ENCODE assay signal across 37 mouse cellular contexts in genomic region chr6:124282731-124283130, GRCm38 (mm10). TPM values are rescaled to one million over a fixed set of nuclear protein-coding genes. Genes with fewer than 3 reads are reported as not detected.
"Had no signal": no experiment of that assay in that cellular context is flagged by ENCODE, and none has a peak within 500 bp of the region (broad histone marks: within the 10 kb centered on the region; RNA-seq: fewer than 3 reads in every experiment).

No protein-coding gene starts in this region.

- H3K4me2 ChIP-seq: heart, embryonic 12.5 days; hindbrain, embryonic 12.5 days; hindbrain, embryonic 14.5 days; intestine, embryonic 15.5 days; limb, embryonic 13.5 days; limb, embryonic 15.5 days; liver, embryonic 12.5 days had no signal

- H3K27me3 ChIP-seq: heart, embryonic 12.5 days; hindbrain, embryonic 12.5 days; intestine, embryonic 15.5 days; limb, embryonic 13.5 days; limb, embryonic 15.5 days; liver, embryonic 12.5 days had no signal

- DNase-seq: gastrocnemius, postnatal 14 days; gastrocnemius, postnatal 36 days; heart, postnatal 10 days; heart, postnatal 4 days; kidney, adult 18-20 months; kidney, adult 8-10 months; kidney, postnatal 10 days; kidney, postnatal 25 days; kidney, postnatal 4 days; left cerebral cortex, postnatal 4 days had no signal

- H3K4me3 ChIP-seq: heart, embryonic 10.5 days; heart, embryonic 12.5 days; hindbrain, embryonic 10.5 days; hindbrain, embryonic 12.5 days; intestine, embryonic 15.5 days; layer of hippocampus, adult 2 months; limb, embryonic 13.5 days; limb, embryonic 15.5 days; liver, embryonic 12.5 days had no signal

- H3K9ac ChIP-seq: heart, embryonic 12.5 days; hindbrain, embryonic 12.5 days; hindbrain, embryonic 14.5 days; intestine, embryonic 15.5 days; limb, embryonic 13.5 days; limb, embryonic 15.5 days; liver, embryonic 12.5 days had no signal

- H3K9me3 ChIP-seq: heart, embryonic 10.5 days; heart, embryonic 12.5 days; hindbrain, embryonic 12.5 days; intestine, embryonic 15.5 days; limb, embryonic 13.5 days; limb, embryonic 15.5 days; liver, embryonic 12.5 days had no signal

- H3K36me3 ChIP-seq: heart, embryonic 10.5 days; heart, embryonic 12.5 days; hindbrain, embryonic 10.5 days; hindbrain, embryonic 12.5 days; intestine, embryonic 15.5 days; limb, embryonic 13.5 days; limb, embryonic 15.5 days; liver, embryonic 12.5 days had no signal

- H3K4me1 ChIP-seq: heart, embryonic 10.5 days; heart, embryonic 12.5 days; hindbrain, embryonic 10.5 days; hindbrain, embryonic 12.5 days; intestine, embryonic 15.5 days; limb, embryonic 13.5 days; limb, embryonic 15.5 days; liver, embryonic 12.5 days had no signal

- H3K27ac ChIP-seq: heart, embryonic 10.5 days; hindbrain, embryonic 10.5 days; hindbrain, embryonic 12.5 days; hindbrain, embryonic 14.5 days; intestine, embryonic 15.5 days; layer of hippocampus, adult 2 months; limb, embryonic 13.5 days; limb, embryonic 15.5 days; liver, embryonic 12.5 days had no signal

- ATAC-seq: hindbrain, embryonic 16.5 days; inflammation-experienced regulatory T-cells, adult 6 months; intestine, embryonic 15.5 days; intestine, postnatal 0 days; liver, embryonic 12.5 days had no signal

RNA-seq across cellular contexts. Expression of gene Cd163, which starts 21.7 kb away (rescaled TPM):
- polyA plus RNA-seq: heart, embryonic 10.5 days; heart, embryonic 12.5 days; hindbrain, embryonic 10.5 days; inflammation-experienced regulatory T-cells, adult 6 months; limb, embryonic 11.5 days; limb, embryonic 13.5 days had no signal

RNA-seq across cellular contexts. Expression of gene Vmn2r27, which starts 51.1 kb away (rescaled TPM):
- total RNA-seq: gastrocnemius, adult 8-10 months; gastrocnemius, postnatal 14 days; gastrocnemius, postnatal 36 days; heart, adult 8-10 months; heart, postnatal 10 days; heart, postnatal 25 days; heart, postnatal 4 days; layer of hippocampus, adult 2 months; layer of hippocampus, postnatal 10 days; layer of hippocampus, postnatal 25 days; left cerebral cortex, postnatal 10 days; left cerebral cortex, postnatal 25 days; left cerebral cortex, postnatal 4 days; liver, adult 2 months had no signal
- polyA plus RNA-seq: gonadal fat pad, adult 2 months; heart, embryonic 10.5 days; heart, embryonic 12.5 days; heart, embryonic 14.5 days; heart, embryonic 16.5 days; hindbrain, embryonic 10.5 days; hindbrain, embryonic 12.5 days; hindbrain, embryonic 14.5 days; hindbrain, embryonic 16.5 days; inflammation-experienced regulatory T-cells, adult 6 months; intestine, embryonic 15.5 days; intestine, postnatal 0 days; kidney, embryonic 14.5 days; kidney, embryonic 16.5 days; limb, embryonic 11.5 days; limb, embryonic 13.5 days; limb, embryonic 15.5 days; liver, adult 2 months; liver, embryonic 12.5 days had no signal
